Mouse (Mus musculus): ENCODE measurements at regions not wholly inside any gene's neighbourhood (a gene's known extent, or its start where the extent isn't known, plus 50 kb on each side); places are given as distances from the start of the nearest gene placed in this dataset.

- no peak for ATAC-seq (ENCODE audit: extremely low read depth, insufficient number of reproducible peaks, low FRiP score, poor library complexity, severe bottlenecking)
Observed at GRCm38 (mm10) chr13:113438872-113439271, 145.9 kb downstream of the BC067074 start.

- peak; percentile 81 for ATAC-seq (ENCODE audit: extremely low read depth, insufficient number of reproducible peaks, low FRiP score, poor library complexity, severe bottlenecking)
Observed at GRCm38 (mm10) chr13:113436288-113436687, 143.3 kb downstream of the BC067074 start.

GRCm38 (mm10) chr13:113435117-113435516, 142.2 kb downstream of the BC067074 start:
- ATAC-seq (ENCODE audit: extremely low read depth, insufficient number of reproducible peaks, low FRiP score, poor library complexity, severe bottlenecking): peak; percentile 54; the same call in 1 of the 2 replicates

GRCm38 (mm10) chr13:113433456-113433855, 140.5 kb downstream of the BC067074 start:
- ATAC-seq (ENCODE audit: extremely low read depth, insufficient number of reproducible peaks, low FRiP score, poor library complexity, severe bottlenecking): no peak

GRCm38 (mm10) chr13:113429615-113430014, 136.7 kb downstream of the BC067074 start:
- peak; percentile 61; the same call in 1 of the 2 replicates for ATAC-seq (ENCODE audit: extremely low read depth, insufficient number of reproducible peaks, low FRiP score, poor library complexity, severe bottlenecking)

Data from neutrophil, adult 5-6 weeks (primary cell).